Mouse (Mus musculus): Measurements from ENCODE around the gene Snx11. TPM values are rescaled to one million over a fixed set of nuclear protein-coding genes. Genes with fewer than 3 reads are reported as not detected.
"Not testable (repeated sequence)": the region's sequence is repeated elsewhere in the genome, so short reads cannot be mapped to it uniquely, and the experiment has no call there.

The Snx11 gene
- polyA plus RNA-seq, 1 experiment: 28.6 TPM

DNA sequence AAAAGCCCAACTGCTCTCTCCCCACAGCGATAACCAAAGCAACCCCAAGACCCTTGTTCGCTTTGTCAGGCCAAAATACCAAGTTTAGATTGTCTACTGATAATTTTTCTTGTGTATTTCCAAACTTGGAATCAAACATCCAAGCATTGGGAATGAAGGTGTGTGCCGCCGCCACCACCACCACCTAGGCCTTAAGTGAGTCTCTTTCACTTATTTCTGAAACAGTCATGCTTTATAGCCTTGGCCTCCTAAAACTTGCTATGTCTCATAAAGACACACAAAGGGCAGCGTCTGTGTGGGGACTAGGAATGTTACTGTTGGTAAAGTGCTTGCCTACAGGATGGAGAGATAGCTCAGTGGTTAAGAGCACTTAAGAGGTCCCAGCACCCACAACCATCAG lies 36.6 kb upstream of the Snx11 start:
- peaks cover 24% of the 10 kb centered on the region for H3K36me3 ChIP-seq (ENCODE audit: control insufficient read depth, insufficient read depth, low read length)
- H3K27ac ChIP-seq (ENCODE audit: insufficient read depth, low read length): no peak overlapping the region

DNA sequence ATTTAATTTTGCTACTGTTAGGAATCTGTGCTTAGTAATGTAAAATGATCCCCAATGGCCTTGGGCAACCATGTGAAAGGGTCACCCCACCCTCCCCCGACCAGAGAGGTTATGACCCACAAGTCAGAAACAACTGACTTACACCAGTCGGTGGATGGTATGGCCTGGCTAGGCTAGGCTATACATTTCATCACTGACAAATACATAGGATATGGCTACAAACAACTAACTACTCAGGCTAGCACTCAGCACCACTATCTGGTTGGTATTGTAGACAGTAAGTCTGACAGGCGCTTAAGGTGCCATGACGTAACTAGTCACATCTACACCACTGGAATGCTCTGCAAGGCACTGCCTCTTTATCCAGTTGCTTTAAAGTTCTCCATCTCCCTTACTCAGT lies 36.1 kb upstream of the Snx11 start:
- WGBS: 91% methylated on average over 4 of the region's 4 CpGs
- TF ChIP-seq POLR2A (IDR thresholded peaks at IDR 0.05; ENCODE audit: low read depth, low read length): no peak
- H3K4me1 ChIP-seq (ENCODE audit: control insufficient read depth, insufficient read depth, insufficient read length): no peaks in the 10 kb centered on the region
- DNase-seq (ENCODE audit: low read depth in 1 of 2, low spot score in 2 of 2): no peak
- H3K27ac ChIP-seq (ENCODE audit: insufficient read depth, low read length): no peak overlapping the region
- peaks cover 24% of the 10 kb centered on the region for H3K36me3 ChIP-seq (ENCODE audit: control insufficient read depth, insufficient read depth, low read length)
- no peak overlapping the region for H3K4me3 ChIP-seq (ENCODE audit: extremely low read depth, insufficient read depth, insufficient read length)
- no peaks in the 10 kb centered on the region for H3K27me3 ChIP-seq (ENCODE audit: control insufficient read depth, insufficient read depth, low read length)

More for the DNA sequence above, 36.6 kb upstream of the Snx11 start:
- Histone ChIP-seq H3K27me3 (ENCODE audit: control insufficient read depth, insufficient read depth, low read length) (no peaks in the 10 kb centered on the region), H3K4me1 (ENCODE audit: control insufficient read depth, insufficient read depth, insufficient read length) (no peaks in the 10 kb centered on the region), H3K4me3 (ENCODE audit: extremely low read depth, insufficient read depth, insufficient read length) (no peak overlapping the region)
- no peak for DNase-seq (ENCODE audit: low read depth in 1 of 2, low spot score in 2 of 2)
- TF ChIP-seq POLR2A (IDR thresholded peaks at IDR 0.05; ENCODE audit: low read depth, low read length) (no peak), CTCF (IDR thresholded peaks at IDR 0.05; ENCODE audit: extremely low read depth, insufficient read depth, insufficient read length, insufficient replicate concordance) (no peak)
- 94% methylated on average over 5 of the region's 5 CpGs for WGBS

DNA sequence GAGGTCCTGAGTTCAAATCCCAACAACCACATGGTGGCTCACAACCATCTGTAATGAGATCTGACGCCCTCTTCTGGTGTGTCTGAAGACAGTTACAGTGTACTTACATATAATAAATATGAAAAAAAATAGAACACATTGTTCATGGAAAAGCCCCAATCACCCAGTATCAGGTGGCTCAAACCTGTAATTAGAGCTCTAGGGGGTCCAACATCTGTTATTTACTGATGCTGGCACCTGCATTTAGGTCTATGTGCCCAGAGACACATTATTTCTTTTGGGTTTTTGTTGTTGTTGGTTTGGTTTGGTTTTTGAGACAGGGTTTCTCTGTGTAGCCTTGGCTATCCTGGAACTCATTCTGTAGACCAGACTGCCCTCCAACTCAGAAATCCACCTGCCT lies 33.8 kb upstream of the Snx11 start:
- not testable (repeated sequence) for H3K4me3 ChIP-seq (ENCODE audit: extremely low read depth, insufficient read depth, insufficient read length); H3K4me1 ChIP-seq (ENCODE audit: control insufficient read depth, insufficient read depth, insufficient read length); DNase-seq (ENCODE audit: low read depth in 1 of 2, low spot score in 2 of 2); H3K27me3 ChIP-seq (ENCODE audit: control insufficient read depth, insufficient read depth, low read length); H3K27ac ChIP-seq (ENCODE audit: insufficient read depth, low read length)
- WGBS: 93% methylated on average over 1 of the region's 1 CpGs
- peaks cover 19% of the 10 kb centered on the region for H3K36me3 ChIP-seq (ENCODE audit: control insufficient read depth, insufficient read depth, low read length)

DNA sequence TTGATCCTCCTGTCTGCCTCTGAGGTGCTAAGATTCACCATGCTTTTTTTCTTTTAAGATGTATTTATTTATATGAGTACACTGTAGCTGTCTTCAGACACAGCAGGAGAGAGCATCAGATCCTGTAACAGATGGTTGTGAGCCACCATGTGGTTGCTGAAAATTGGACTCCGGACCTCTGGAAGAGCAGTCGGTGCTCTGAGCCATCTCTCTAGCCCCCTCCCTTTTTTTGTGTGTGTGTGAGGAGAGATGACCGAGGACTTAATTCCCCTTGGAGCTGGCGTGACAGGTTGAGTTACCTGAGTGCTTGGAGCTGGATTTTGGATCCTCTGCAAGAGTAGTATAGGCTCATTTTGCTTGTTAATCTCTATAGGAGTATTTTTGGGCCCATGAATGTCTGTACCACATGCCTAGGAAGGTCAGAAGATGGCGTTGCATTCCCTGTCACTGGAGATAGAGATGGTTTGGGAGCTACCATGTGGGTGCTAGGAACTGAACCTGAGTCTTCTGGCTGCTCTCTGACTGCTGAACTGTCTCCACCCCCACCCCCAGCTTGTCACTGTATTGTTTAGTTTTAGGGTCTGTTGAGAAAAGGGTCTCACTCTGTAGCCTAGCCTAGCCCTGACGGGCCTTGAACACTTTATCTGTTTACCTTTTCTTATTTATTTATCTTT lies 32.3 kb upstream of the Snx11 start:
- Histone ChIP-seq H3K27me3 (ENCODE audit: control insufficient read depth, insufficient read depth, low read length) (no peaks in the 10 kb centered on the region), H3K4me3 (ENCODE audit: extremely low read depth, insufficient read depth, insufficient read length) (no peak overlapping the region), H3K36me3 (ENCODE audit: control insufficient read depth, insufficient read depth, low read length) (peaks cover 19% of the 10 kb centered on the region), H3K27ac (ENCODE audit: insufficient read depth, low read length) (no peak overlapping the region), H3K4me1 (ENCODE audit: control insufficient read depth, insufficient read depth, insufficient read length) (no peaks in the 10 kb centered on the region)
- TF ChIP-seq CTCF (IDR thresholded peaks at IDR 0.05; ENCODE audit: extremely low read depth, insufficient read depth, insufficient read length, insufficient replicate concordance) (no peak), POLR2A (IDR thresholded peaks at IDR 0.05; ENCODE audit: low read depth, low read length) (no peak)
- WGBS: 94% methylated on average over 6 of the region's 6 CpGs
- no peak for DNase-seq (ENCODE audit: low read depth in 1 of 2, low spot score in 2 of 2)

DNA sequence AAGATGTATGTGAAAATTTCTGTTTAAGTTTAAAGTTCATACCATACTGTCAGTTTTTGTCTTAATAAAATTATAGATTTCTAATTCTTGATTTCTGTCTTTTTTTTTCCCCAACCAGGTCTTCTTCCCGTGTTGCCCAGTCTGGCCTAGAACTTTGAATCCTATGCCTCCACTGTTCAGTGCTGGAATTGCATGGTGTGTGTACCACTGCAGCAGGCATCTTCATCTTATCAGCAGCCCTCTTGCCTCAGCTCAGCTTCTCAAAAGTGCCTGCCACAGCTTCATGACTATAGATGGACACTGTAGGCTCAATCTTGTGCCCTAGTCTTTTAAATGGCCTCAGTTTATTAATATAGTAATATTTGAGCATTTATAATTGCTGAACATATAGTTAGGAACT lies 30.7 kb upstream of the Snx11 start:
- Histone ChIP-seq H3K27ac (ENCODE audit: insufficient read depth, low read length) (no peak overlapping the region), H3K4me3 (ENCODE audit: extremely low read depth, insufficient read depth, insufficient read length) (no peak overlapping the region), H3K36me3 (ENCODE audit: control insufficient read depth, insufficient read depth, low read length) (peaks cover 22% of the 10 kb centered on the region), H3K4me1 (ENCODE audit: control insufficient read depth, insufficient read depth, insufficient read length) (no peaks in the 10 kb centered on the region), H3K27me3 (ENCODE audit: control insufficient read depth, insufficient read depth, low read length) (no peaks in the 10 kb centered on the region)
- no peak for DNase-seq (ENCODE audit: low read depth in 1 of 2, low spot score in 2 of 2)
- TF ChIP-seq POLR2A (IDR thresholded peaks at IDR 0.05; ENCODE audit: low read depth, low read length) (no peak), CTCF (IDR thresholded peaks at IDR 0.05; ENCODE audit: extremely low read depth, insufficient read depth, insufficient read length, insufficient replicate concordance) (no peak)
- 54% methylated on average over 1 of the region's 1 CpGs for WGBS

DNA sequence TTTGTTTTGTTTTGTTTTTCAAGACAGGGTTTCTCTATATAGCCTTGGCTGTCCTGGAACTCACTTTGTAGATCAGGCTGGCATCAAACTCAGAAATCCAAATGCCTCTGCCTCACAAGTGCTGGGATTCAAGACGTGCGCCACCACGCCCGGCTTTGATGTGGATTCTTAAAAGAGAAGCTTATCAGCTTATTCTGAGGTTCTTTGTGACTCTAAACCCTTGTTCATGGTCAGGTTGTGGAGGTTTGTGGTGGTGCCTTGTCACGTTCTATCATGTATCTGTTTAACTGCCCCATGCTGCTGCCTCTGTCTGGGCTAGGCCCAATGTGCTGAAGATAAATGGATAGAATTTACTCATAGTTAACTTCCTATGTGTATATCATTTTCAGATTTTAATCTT lies 28.2 kb upstream of the Snx11 start:
- DNase-seq (ENCODE audit: low read depth in 1 of 2, low spot score in 2 of 2): no peak
- TF ChIP-seq CTCF (IDR thresholded peaks at IDR 0.05; ENCODE audit: extremely low read depth, insufficient read depth, insufficient read length, insufficient replicate concordance): no peak
- TF ChIP-seq POLR2A (IDR thresholded peaks at IDR 0.05; ENCODE audit: low read depth, low read length): no peak
- H3K27me3 ChIP-seq (ENCODE audit: control insufficient read depth, insufficient read depth, low read length): no peaks in the 10 kb centered on the region
- no peak overlapping the region for H3K4me3 ChIP-seq (ENCODE audit: extremely low read depth, insufficient read depth, insufficient read length)
- WGBS: 73% methylated on average over 5 of the region's 5 CpGs
- H3K27ac ChIP-seq (ENCODE audit: insufficient read depth, low read length): no peak overlapping the region
- peaks cover 26% of the 10 kb centered on the region for H3K36me3 ChIP-seq (ENCODE audit: control insufficient read depth, insufficient read depth, low read length)
- no peaks in the 10 kb centered on the region for H3K4me1 ChIP-seq (ENCODE audit: control insufficient read depth, insufficient read depth, insufficient read length)

DNA sequence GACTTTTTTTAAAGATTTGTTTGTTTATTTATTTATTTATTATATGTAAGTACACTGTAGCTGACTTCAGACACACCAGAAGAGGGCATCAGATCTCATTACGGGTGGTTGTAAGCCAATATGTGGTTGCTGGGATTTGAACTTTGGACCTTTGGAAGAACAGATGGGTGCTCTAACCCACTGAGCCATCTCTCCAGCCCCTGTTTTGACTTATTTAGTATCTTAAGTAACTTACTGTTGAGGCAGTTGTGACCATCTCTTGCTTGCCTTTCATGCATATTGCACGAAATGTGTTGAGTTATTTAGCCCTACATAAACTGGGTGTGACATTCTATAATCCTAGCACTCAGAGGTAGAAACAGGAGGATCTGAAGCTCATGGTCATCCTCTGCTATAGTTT lies 22.2 kb upstream of the Snx11 start:
- DNase-seq (ENCODE audit: low read depth in 1 of 2, low spot score in 2 of 2): no peak
- Histone ChIP-seq H3K4me1 (ENCODE audit: control insufficient read depth, insufficient read depth, insufficient read length) (no peaks in the 10 kb centered on the region), H3K27me3 (ENCODE audit: control insufficient read depth, insufficient read depth, low read length) (no peaks in the 10 kb centered on the region), H3K36me3 (ENCODE audit: control insufficient read depth, insufficient read depth, low read length) (peaks cover 8% of the 10 kb centered on the region), H3K4me3 (ENCODE audit: extremely low read depth, insufficient read depth, insufficient read length) (no peak overlapping the region), H3K27ac (ENCODE audit: insufficient read depth, low read length) (no peak overlapping the region)
- no peak for TF ChIP-seq POLR2A (IDR thresholded peaks at IDR 0.05; ENCODE audit: low read depth, low read length)
- WGBS: 94% methylated on average over 2 of the region's 2 CpGs

Measured in spleen, adult 2 months (tissue).